Mouse (Mus musculus) C2C12 (cell line): ENCODE results near the gene Golgb1. TPM values are rescaled to one million over a fixed set of nuclear protein-coding genes. Genes with fewer than 3 reads are reported as not detected.

ENCODE experiments used
- H3K27me3 ChIP-seq: one replicate; pipeline ENCODE4 v1.6.1; 2011; ENCODE audit not compliant: control insufficient read depth, insufficient read depth, insufficient read length
- H3K36me3 ChIP-seq: one replicate; pipeline ENCODE4 v1.6.1; 2011; ENCODE audit not compliant: control insufficient read depth, insufficient read depth
- H3K4me3 ChIP-seq: one replicate; pipeline ENCODE4 v1.5.1; 2011; ENCODE audit warnings: mild to moderate bottlenecking, control low read depth; ENCODE audit not compliant: poor library complexity, insufficient read depth, severe bottlenecking
- H3K79me2 ChIP-seq: one replicate; pipeline ENCODE4 v1.6.1; 2011; ENCODE audit not compliant: control insufficient read depth, insufficient read depth
- H3K79me3 ChIP-seq: one replicate; pipeline ENCODE4 v1.6.1; 2011; ENCODE audit warnings: low read depth, control low read depth
- H3ac ChIP-seq: one replicate; pipeline ENCODE3; 2011; ENCODE audit warnings: low read depth; ENCODE audit not compliant: control insufficient read depth, insufficient read length
- CEBPB ChIP-seq: IDR thresholded peaks from one replicate; pipeline ENCODE4 v1.6.1; 2011; ENCODE audit warnings: low read depth, mild to moderate bottlenecking, control low read depth, moderate library complexity
- CTCF ChIP-seq: IDR thresholded peaks from one replicate; pipeline ENCODE4 v1.5.1; 2011; ENCODE audit not compliant: control insufficient read depth, insufficient read depth, insufficient read length
- FOSL1 ChIP-seq: IDR thresholded peaks from one replicate; pipeline ENCODE4 v1.8.0; 2011; ENCODE audit warnings: mild to moderate bottlenecking, low read length; ENCODE audit not compliant: poor library complexity, insufficient read depth, severe bottlenecking
- MAX ChIP-seq: IDR thresholded peaks from one replicate; pipeline ENCODE4 v1.6.1; 2011; ENCODE audit warnings: mild to moderate bottlenecking, control low read depth
- MYOD1 ChIP-seq: IDR thresholded peaks from one replicate; pipeline ENCODE4 v1.6.1; 2011; ENCODE audit warnings: low read depth; ENCODE audit not compliant: control insufficient read depth, insufficient read length
- MYOG ChIP-seq: IDR thresholded peaks from one replicate; pipeline ENCODE4 v1.6.1; 2011; ENCODE audit not compliant: control insufficient read depth, insufficient read length; ENCODE audit errors: extremely low read depth
- USF1 ChIP-seq: IDR thresholded peaks from one replicate; pipeline ENCODE4 v1.6.1; 2011; ENCODE audit warnings: low read depth, mild to moderate bottlenecking, control low read depth, moderate library complexity
- polyA plus RNA-seq: library from polyadenylated mRNA; unstranded; fragments of >200 nt; fragmentation: generic; extraction: Trizol; gene quantifications from one replicate; pipeline ENCODE4 v1.2.1, GENCODE M21; 2012; ENCODE audit warnings: missing spikeins

The Golgb1 gene
- polyA plus RNA-seq, 1 experiment = 9.4 TPM

DNA sequence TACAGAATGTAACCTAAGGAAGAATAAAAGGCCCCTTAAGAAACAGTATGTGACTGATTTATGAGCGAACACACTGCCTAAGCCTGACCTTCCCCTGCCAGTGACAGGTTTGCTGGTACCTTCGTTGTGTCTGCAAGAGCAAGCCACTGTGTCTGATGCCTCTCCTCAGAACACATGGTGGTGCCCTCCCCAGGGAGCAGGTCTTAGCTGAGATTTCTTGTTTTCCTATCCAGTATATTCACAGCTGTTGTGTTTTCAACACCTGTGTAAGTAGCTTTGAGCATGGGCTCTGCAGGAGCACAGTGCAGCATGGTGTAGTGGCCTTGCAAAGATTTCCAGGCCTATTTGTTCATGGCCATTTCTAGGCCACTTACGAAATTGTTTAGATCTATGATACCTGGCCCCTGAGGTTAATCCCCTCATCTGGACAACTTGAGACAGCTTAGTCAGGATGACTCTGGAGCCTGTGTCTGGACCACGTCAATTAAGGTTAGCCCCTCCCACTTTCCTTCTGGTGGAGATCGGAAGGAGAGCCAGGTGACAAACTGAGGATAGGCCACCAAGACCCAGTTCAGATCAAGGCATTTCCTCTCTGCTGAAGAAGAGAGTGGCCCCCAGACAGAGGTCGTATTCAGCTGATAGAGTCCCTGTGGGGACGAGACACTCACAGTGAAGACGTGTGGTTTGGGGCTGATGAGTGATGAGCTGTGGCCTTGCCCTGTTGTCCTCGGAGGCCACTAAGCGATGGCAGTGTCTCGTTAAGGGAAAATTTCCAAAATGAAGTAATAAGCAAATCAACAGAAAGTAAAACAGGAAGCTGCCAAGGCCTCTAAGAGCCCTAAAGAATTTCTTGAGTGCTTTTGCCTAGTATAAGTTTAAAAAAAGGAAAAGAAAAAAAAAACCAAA is 55.5 kb downstream of the Golgb1 start:
- no peaks in the 10 kb centered on the region for H3K79me3 ChIP-seq

DNA sequence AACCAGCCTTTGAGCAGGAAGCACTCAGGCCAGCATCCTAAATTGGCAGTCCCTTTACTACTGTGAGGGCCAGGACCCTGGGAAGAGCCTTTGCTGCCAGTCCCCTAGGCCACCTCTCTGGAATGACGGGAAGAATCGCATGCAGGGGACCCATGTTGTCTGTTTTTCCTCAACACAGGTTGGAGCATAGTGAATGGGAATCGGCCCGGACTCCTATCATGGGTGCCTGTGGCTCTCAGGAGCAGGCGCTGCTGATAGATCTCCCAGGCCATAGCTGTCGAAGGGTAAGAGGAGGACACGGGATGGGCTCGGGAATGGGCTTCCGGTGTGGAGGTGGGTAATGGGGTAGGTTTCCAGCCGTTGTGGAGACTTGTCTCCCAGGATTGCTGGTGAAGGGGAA is 56.4 kb downstream of the Golgb1 start:
- Histone ChIP-seq H3K79me3 (no peaks in the 10 kb centered on the region), H3K36me3 (peaks cover 25% of the 10 kb centered on the region), H3K27me3 (no peaks in the 10 kb centered on the region), H3ac (no peak overlapping the region), H3K4me3 (no peak overlapping the region), H3K79me2 (no peaks in the 10 kb centered on the region)
- TF ChIP-seq CEBPB (no peak), MYOD1 (no peak)

More for the DNA sequence above, 55.5 kb downstream of the Golgb1 start:
- Histone ChIP-seq H3K36me3 (peaks cover 25% of the 10 kb centered on the region), H3K4me3 (no peak overlapping the region), H3ac (no peak overlapping the region), H3K27me3 (no peaks in the 10 kb centered on the region), H3K79me2 (no peaks in the 10 kb centered on the region)
- no peak for TF ChIP-seq FOSL1
- no peak for TF ChIP-seq MAX
- TF ChIP-seq MYOD1 = no peak
- TF ChIP-seq MYOG = no peak
- TF ChIP-seq USF1 = no peak
- no peak for TF ChIP-seq CTCF
- no peak for TF ChIP-seq CEBPB

DNA sequence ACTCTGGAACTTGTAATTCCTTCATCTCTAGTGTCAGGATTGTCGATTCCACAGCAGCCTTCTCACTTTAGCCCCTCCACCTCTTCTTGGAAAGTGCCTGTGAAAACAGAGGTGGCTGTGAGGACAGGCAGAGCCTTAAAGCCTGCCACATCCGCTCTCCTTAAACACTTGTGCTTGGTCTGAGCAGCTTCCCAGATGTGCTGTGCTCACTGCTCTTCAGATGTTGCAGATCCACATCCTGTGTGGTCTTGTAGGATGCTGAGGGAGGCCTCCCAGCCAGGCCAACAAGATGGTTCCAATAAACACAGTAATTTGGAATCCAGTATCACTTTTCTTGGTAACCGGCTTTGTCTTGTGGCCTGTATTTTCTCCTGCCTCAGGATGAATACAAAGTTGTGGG is 57.0 kb downstream of the Golgb1 start:
- no peak for TF ChIP-seq MYOD1
- no peak for TF ChIP-seq CEBPB
- no peak for TF ChIP-seq CTCF
- TF ChIP-seq FOSL1 = no peak
- TF ChIP-seq MAX = no peak
- no peak for TF ChIP-seq MYOG
- no peak for TF ChIP-seq USF1
- Histone ChIP-seq H3K79me3 (no peaks in the 10 kb centered on the region), H3K4me3 (no peak overlapping the region), H3ac (no peak overlapping the region), H3K27me3 (no peaks in the 10 kb centered on the region), H3K79me2 (no peaks in the 10 kb centered on the region), H3K36me3 (peaks cover 25% of the 10 kb centered on the region)

DNA sequence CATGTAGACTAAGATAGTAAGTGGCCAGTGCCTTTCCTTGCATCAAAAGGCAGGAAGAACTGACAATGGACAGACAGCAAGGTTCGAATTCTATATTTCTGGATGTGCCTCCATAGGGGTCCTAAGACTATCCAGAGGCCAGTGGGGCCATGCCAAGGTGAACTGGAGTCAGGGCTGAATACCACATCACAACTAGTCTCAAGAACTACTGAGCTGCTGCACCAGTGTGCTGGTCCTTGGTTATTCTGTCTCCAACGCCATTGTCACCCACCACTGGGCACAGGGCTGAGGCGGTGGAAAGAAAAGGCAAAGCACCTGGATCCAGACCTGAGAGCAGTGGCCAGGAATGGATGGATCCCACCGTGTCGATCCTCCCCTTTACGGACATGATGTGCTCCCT is 57.6 kb downstream of the Golgb1 start:
- no peaks in the 10 kb centered on the region for H3K79me2 ChIP-seq
- no peaks in the 10 kb centered on the region for H3K79me3 ChIP-seq
- no peak overlapping the region for H3ac ChIP-seq
- H3K36me3 ChIP-seq = peaks cover 25% of the 10 kb centered on the region
- TF ChIP-seq CEBPB = no peak
- no peak for TF ChIP-seq MYOD1
- no peak for TF ChIP-seq CTCF
- no peak for TF ChIP-seq MAX
- no peak for TF ChIP-seq MYOG
- no peak for TF ChIP-seq FOSL1
- no peak for TF ChIP-seq USF1
- H3K27me3 ChIP-seq = no peaks in the 10 kb centered on the region
- H3K4me3 ChIP-seq = no peak overlapping the region

DNA sequence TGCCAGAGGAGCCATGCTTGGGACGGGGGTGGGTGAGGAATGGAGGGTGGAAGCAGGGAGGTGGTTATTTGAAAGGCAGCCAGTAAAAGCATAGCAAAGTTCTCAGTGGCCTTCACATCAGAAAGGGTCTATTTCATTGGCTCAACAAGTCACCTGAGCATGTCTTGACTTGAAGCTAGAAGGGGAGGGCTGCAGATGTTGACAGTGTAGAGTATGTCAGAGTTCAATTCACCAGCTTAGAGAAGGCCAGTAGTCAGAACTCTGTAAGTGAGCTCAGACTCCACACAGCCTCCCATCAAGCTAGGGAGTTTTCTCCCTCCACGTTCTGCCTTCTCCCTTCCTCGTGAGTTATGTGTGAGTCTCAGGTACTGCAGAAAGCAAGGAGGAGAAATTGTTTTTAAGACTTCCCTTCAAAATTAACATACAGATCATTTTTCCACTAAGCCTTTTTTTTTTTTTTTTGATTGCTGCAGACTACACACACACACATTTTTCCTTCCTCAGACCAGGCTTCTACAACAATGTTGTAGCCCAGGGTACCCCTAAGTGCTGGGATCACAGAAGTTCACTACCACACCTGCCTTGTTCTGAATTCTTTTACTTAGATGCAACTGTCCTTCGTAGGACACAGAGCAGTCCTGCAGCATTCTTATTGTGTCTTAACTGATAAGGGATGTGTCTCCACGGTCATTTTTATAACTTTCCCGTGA is 59.3 kb downstream of the Golgb1 start:
- peaks cover 12% of the 10 kb centered on the region for H3K36me3 ChIP-seq
- no peaks in the 10 kb centered on the region for H3K79me2 ChIP-seq
- H3K79me3 ChIP-seq = no peaks in the 10 kb centered on the region
- no peak overlapping the region for H3ac ChIP-seq
- no peak for TF ChIP-seq MYOG
- TF ChIP-seq FOSL1 = no peak
- TF ChIP-seq MYOD1 = no peak
- no peak for TF ChIP-seq USF1
- no peak for TF ChIP-seq CTCF
- no peak for TF ChIP-seq CEBPB
- TF ChIP-seq MAX = no peak
- no peak overlapping the region for H3K4me3 ChIP-seq
- H3K27me3 ChIP-seq = no peaks in the 10 kb centered on the region
